Mouse (Mus musculus) hindbrain, embryonic 11.5 days (tissue): Measurements from ENCODE around the gene Tex101. TPM values are rescaled to one million over a fixed set of nuclear protein-coding genes. Genes with fewer than 3 reads are reported as not detected.

ENCODE experiments used
- ATAC-seq: fragments of 200-750 bp; cut with Nextera tagmentation; 2 replicates; pipeline ENCODE4 v1.8.0; 2017; ENCODE audit warnings: mild to moderate bottlenecking, moderate TSS enrichment, moderate library complexity; ENCODE audit not compliant: low FRiP score
- DNase-seq: peaks from one replicate; pipeline ENCODE4 v3.0.0-alpha.2; 2015; ENCODE audit warnings: low spot score
- H3K27ac ChIP-seq: fragments of 300-500 bp; sonication (generic); 2 replicates; pipeline ENCODE4 v1.5.1; 2014; ENCODE audit warnings: mild to moderate bottlenecking, low read depth, low read length
- H3K27me3 ChIP-seq: fragments of 300-500 bp; sonication (generic); 2 replicates; pipeline ENCODE4 v1.6.1; 2014; ENCODE audit warnings: mild to moderate bottlenecking, low read length, moderate library complexity, mixed read lengths; ENCODE audit not compliant: control insufficient read depth, insufficient read depth
- H3K36me3 ChIP-seq: fragments of 300-500 bp; sonication (generic); 2 replicates; pipeline ENCODE4 v1.6.1; 2014; ENCODE audit warnings: mild to moderate bottlenecking, low read length, moderate library complexity, mixed read lengths; ENCODE audit not compliant: control insufficient read depth, insufficient read depth
- H3K4me1 ChIP-seq: fragments of 300-500 bp; sonication (generic); replicated peaks from 2 replicates; pipeline ENCODE4 v1.6.1; 2014; ENCODE audit warnings: low read length, mixed read lengths; ENCODE audit not compliant: control insufficient read depth, insufficient read depth
- H3K4me2 ChIP-seq: fragments of 300-500 bp; sonication (generic); replicated peaks from 2 replicates; pipeline ENCODE4 v1.6.1; 2014; ENCODE audit warnings: mild to moderate bottlenecking, low read depth, low read length
- H3K4me3 ChIP-seq: fragments of 300-500 bp; sonication (generic); 2 replicates; pipeline ENCODE4 v1.5.1; 2014; ENCODE audit warnings: low read depth, low read length
- H3K9ac ChIP-seq: fragments of 300-500 bp; sonication (generic); 2 replicates; pipeline ENCODE4 v1.6.1; 2014; ENCODE audit warnings: low read depth, low read length
- H3K9me3 ChIP-seq: fragments of 300-500 bp; sonication (generic); 2 replicates; pipeline ENCODE4 v1.6.1; 2016; ENCODE audit warnings: low read length; ENCODE audit not compliant: control insufficient read depth
- WGBS: fragments of 180-500 bp; shearing (Covaris S2); extraction: QIAGEN DNeasy Blood & Tissue Kit; methylation state at CpG from one replicate; pipeline ENCODE4 v1.1.7; 2014; 5-methylcytosine and 5-hydroxymethylcytosine counted together
- polyA plus RNA-seq: library from polyadenylated mRNA; unstranded; fragments of >200 nt; fragmentation: Nextera tagmentation; extraction: Ambion mirVana; gene quantifications from 2 replicates; pipeline ENCODE4 v1.2.1, GENCODE M21; 2014

Gene Tex101
- polyA plus RNA-seq, 1 experiment from 2014 or later = not detected

GRCm38 (mm10) chr7:24644492-24644891, 32.0 kb downstream of the Tex101 start:
- Histone ChIP-seq H3K9ac (no peak overlapping the region), H3K9me3 (no peaks in the 10 kb centered on the region), H3K4me1 (no peaks in the 10 kb centered on the region), H3K27me3 (peaks cover 11% of the 10 kb centered on the region), H3K4me2 (no peak overlapping the region), H3K4me3 (no peak overlapping the region), H3K27ac (no peak overlapping the region), H3K36me3 (no peaks in the 10 kb centered on the region)
- 83% methylated on average over 6 of the region's 6 CpGs for whole genome bisulfite sequencing
- ATAC-seq (no peak), DNase-seq (no peak)

DNA sequence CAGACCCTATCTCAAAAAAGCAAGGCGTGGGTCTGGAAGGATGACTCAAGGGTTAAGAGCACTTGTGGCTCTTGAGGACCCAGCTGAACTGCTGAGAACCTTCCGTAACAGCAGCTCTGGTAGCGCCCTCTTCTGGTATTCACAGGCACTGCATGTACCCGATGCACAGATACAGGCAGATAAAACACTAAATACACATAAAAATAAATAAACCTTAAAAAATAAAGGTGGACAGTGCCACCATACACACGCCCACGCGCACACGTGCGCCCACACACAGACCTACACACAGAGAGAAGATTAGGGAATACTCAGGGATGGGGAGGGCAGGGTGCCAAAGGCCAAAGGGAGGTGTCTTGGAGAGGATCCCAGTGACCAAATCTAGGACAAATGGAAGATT, 34.0 kb downstream of the Tex101 start:
- no peak overlapping the region for H3K4me2 ChIP-seq
- no peak overlapping the region for H3K9ac ChIP-seq
- 8% methylated on average over 9 of the region's 9 CpGs for WGBS
- peaks cover 31% of the 10 kb centered on the region for H3K27me3 ChIP-seq
- H3K4me3 ChIP-seq = no peak overlapping the region
- ATAC-seq (no peak), DNase-seq (peak; percentile 76)
- H3K9me3 ChIP-seq = no peaks in the 10 kb centered on the region
- no peak overlapping the region for H3K27ac ChIP-seq
- H3K36me3 ChIP-seq = no peaks in the 10 kb centered on the region
- peaks cover 6% of the 10 kb centered on the region; the same call in 1 of the 2 replicates for H3K4me1 ChIP-seq

DNA sequence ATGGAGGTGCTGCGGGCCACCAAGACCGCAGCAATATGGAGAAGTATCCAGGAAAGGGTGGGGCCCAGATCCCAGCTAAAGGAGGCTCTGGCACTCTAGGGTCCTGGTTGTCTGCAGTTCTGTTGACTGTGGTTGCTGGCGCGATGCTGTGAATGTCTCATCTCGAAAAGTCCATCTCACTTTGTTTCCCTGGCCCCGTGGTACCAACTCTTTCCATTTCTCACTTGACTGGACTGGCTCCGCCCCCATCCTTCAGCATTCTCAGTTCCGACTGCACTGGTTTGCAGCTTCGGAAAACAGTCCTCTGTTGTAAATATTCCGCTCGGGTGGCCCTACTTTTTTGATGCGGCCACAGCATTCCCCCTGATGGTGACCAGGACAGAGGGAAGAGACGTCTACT, 36.0 kb downstream of the Tex101 start:
- Histone ChIP-seq H3K27ac (no peak overlapping the region), H3K4me2 (no peak overlapping the region), H3K9me3 (no peaks in the 10 kb centered on the region), H3K4me3 (no peak overlapping the region), H3K36me3 (no peaks in the 10 kb centered on the region), H3K27me3 (peaks cover 48% of the 10 kb centered on the region), H3K4me1 (peaks cover 11% of the 10 kb centered on the region; the same call in 1 of the 2 replicates), H3K9ac (no peak overlapping the region)
- ATAC-seq (no peak), DNase-seq (no peak)
- 65% methylated on average over 13 of the region's 13 CpGs for WGBS

DNA sequence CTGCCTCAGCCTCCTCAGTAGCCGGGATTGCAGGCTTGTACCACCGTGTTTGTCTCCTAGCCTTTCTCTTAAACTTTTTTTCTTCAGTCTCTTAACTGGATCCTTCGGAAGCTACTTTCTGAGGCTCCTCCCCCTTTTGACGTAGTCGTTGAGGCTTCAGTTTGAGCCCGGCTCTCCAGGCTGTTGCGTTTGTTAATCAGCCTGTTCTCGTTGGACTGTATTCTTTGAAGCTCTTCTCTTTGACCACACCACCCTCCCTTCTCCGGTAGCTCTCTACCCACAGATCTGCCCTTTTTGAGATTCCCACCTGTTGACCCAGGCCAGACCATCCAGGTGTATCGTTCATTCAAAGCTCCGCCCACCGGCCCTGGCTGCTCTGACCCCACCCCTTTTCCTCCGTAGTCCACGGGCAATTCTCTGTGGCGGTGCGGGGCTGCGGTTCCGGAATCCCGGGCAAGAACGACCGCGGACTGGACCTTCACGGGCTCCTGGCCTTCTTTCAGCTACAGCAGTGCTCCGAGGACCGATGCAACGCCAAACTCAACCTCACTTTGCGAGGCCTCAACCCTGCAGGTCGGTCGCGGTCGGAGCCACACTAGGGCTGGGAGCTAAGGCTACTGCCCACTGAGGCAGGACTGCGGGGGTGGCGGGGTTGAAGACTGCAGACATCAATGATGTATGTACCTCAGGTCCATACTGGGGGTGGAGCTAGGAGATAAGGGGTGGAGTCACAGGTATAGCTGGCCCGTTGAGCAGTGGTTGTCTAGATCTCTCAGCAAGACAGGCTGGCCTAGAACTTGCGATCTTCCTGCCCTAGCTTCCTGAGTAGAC, 38.2 kb downstream of the Tex101 start:
- Histone ChIP-seq H3K4me1 (peaks cover 11% of the 10 kb centered on the region; the same call in 1 of the 2 replicates), H3K36me3 (no peaks in the 10 kb centered on the region), H3K9ac (no peak overlapping the region), H3K27ac (no peak overlapping the region), H3K9me3 (no peaks in the 10 kb centered on the region), H3K4me3 (peak overlapping the region; percentile 29), H3K4me2 (peak overlapping the region; percentile 52), H3K27me3 (peaks cover 48% of the 10 kb centered on the region)
- peak; percentile 48 for DNase-seq
- no peak for ATAC-seq
- WGBS = 2% methylated on average over 35 of the region's 35 CpGs

DNA sequence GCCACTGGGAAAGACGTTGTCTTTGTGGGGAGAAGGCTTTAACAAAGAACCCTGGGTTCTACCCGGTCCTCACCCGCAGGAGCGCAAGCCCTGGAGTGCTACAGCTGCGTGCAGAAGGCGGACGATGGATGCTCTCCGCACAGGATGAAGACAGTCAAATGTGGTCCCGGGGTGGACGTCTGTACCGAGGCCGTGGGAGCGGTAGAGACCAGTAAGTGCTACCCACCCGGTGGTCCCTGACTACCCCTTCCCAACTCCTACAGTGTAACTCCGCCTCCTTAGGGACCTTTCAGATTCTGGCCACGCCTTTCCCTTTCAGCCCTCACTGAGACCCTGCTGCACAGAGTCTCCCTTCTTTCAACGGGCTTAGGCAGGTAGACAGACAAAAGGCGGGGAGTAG, 39.4 kb downstream of the Tex101 start:
- H3K27me3 ChIP-seq = peaks cover 48% of the 10 kb centered on the region
- no peaks in the 10 kb centered on the region for H3K36me3 ChIP-seq
- WGBS = 2% methylated on average over 18 of the region's 18 CpGs
- DNase-seq = peak; percentile 45
- peak overlapping the region; percentile 24; the same call in 1 of the 2 replicates for H3K4me2 ChIP-seq
- ATAC-seq = peak; percentile 53; the same call in 1 of the 2 replicates
- H3K4me3 ChIP-seq = peak overlapping the region; percentile 0; the same call in 1 of the 2 replicates
- peaks cover 11% of the 10 kb centered on the region; the same call in 1 of the 2 replicates for H3K4me1 ChIP-seq
- no peak overlapping the region for H3K27ac ChIP-seq
- H3K9ac ChIP-seq = no peak overlapping the region
- H3K9me3 ChIP-seq = no peaks in the 10 kb centered on the region

GRCm38 (mm10) chr7:24636264-24636663, 40.2 kb downstream of the Tex101 start, which contains the start of gene Lypd3:
Lypd3 (plus strand) TSS chr7:24636550.
- 14% methylated on average over 15 of the region's 15 CpGs for WGBS
- Histone ChIP-seq H3K9ac (no peak within 1 kb of the TSS), H3K36me3 (no peaks in the 10 kb centered on the region), H3K27me3 (peaks cover 48% of the 10 kb centered on the region), H3K27ac (no peak within 1 kb of the TSS), H3K4me1 (peaks cover 11% of the 10 kb centered on the region; the same call in 1 of the 2 replicates), H3K4me2 (peak within 1 kb of the TSS; percentile 24; the same call in 1 of the 2 replicates), H3K9me3 (no peaks in the 10 kb centered on the region), H3K4me3 (peak within 1 kb of the TSS; percentile 0; the same call in 1 of the 2 replicates)
- DNase-seq = no peak
- no peak for ATAC-seq

DNA sequence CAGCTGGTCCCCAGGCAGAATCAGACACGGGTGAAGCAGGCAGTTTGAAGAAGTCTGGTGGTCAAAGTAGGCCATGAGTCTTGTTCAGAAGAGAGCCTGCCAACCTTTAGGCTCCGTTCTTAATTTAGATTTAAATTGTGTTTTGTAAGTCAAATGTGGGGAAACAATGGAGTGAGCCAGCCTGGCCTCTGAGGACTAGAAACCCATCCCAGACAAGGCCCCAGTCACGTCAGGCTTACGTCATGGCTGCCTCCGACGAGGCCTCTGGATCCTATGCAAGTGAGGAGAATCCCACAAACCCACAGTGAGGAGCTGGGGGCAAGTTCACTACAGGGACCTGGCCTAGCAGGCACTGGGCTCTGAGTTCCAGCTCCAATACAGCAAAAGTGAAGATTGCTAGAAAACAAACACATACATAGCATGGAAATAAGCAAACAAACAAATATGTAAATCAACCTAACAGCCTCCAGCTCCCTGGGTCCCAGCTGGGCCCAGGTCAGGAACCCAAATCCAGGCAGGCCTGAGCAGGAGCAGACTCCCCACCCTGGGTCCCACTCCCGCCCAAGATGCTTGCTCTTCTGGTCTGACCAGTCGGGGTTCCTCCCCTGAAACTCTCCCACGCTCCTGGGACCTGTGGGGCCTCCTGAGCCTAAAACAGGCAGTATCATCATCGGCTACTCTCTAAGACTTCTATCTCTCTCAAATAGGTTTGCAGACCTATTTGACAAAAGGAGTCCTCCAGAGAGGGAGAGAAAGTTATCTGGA, 46.2 kb downstream of the Tex101 start:
- ATAC-seq (no peak), DNase-seq (no peak)
- H3K4me1 ChIP-seq = peaks cover 3% of the 10 kb centered on the region; the same call in 1 of the 2 replicates
- H3K27me3 ChIP-seq = no peaks in the 10 kb centered on the region
- no peaks in the 10 kb centered on the region for H3K9me3 ChIP-seq
- no peak overlapping the region for H3K4me3 ChIP-seq
- WGBS = 74% methylated on average over 10 of the region's 10 CpGs
- H3K4me2 ChIP-seq = no peak overlapping the region
- no peaks in the 10 kb centered on the region for H3K36me3 ChIP-seq
- no peak overlapping the region for H3K27ac ChIP-seq
- H3K9ac ChIP-seq = no peak overlapping the region

DNA sequence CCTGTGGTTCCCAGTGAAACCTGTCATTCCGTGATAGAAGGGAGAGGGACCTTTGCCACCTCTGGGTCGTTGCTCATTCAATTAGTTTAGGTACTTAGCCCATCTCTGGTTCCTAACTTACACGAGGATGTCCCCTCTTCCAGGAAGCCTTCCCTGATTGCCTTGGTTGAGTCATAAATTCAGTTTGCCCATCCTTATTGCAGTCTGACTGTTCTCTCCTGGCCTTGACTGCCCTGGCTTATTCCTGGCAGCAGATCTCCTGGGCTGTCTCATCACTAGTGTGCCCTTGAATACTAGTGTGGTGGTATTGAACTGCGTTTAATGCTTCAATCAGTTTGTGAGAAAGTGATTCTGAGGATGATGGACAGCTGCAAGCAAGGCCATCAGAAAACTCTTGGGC, 46.8 kb downstream of the Tex101 start:
- ATAC-seq = no peak

More for the DNA sequence above, 46.8 kb downstream of the Tex101 start:
- H3K36me3 ChIP-seq = no peaks in the 10 kb centered on the region
- no peak overlapping the region for H3K4me3 ChIP-seq
- H3K9ac ChIP-seq = no peak overlapping the region
- no peak overlapping the region for H3K4me2 ChIP-seq
- H3K27ac ChIP-seq = no peak overlapping the region
- H3K9me3 ChIP-seq = no peaks in the 10 kb centered on the region
- peaks cover 3% of the 10 kb centered on the region; the same call in 1 of the 2 replicates for H3K4me1 ChIP-seq
- no peak for DNase-seq
- H3K27me3 ChIP-seq = no peaks in the 10 kb centered on the region
- 82% methylated on average over 4 of the region's 4 CpGs for WGBS
